Mouse (Mus musculus) stomach, postnatal 0 days (tissue): Measurements from ENCODE around the gene Gnat2.

Experiments used
- CTCF ChIP-seq: IDR thresholded peaks from 2 replicates; pipeline ENCODE4 v1.5.1; 2016; ENCODE audit warnings: antibody characterized with exemption, low read depth, mild to moderate bottlenecking, moderate library complexity
- EP300 ChIP-seq: optimal IDR thresholded peaks from 2 replicates; pipeline ENCODE3; 2016; ENCODE audit warnings: antibody characterized with exemption

DNA sequence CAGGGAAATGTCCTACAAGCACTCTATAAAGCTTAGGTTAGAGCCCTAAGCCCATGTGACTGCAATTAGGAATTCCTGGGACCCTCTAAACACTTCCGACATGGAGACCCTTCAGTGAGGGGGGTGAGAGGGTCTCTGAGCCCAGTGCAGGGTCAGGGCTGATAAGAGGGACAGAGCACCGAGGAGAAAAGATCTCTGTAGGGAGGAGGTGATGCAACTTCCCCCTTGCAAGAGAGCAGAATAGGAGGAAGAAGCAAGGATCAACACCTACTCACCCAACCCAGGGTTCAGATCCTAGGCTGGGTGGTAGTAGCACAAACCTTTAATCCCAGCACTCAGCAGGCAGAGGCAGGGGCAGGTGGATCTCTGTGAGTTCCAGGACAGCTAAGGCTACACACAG is 9.4 kb upstream of the Gnat2 start:
- TF ChIP-seq CTCF (no peak), EP300 (no peak)
